Mouse (Mus musculus) lung, adult 2 months (tissue): ENCODE data around the gene Asprv1.

Source experiments
- CTCF ChIP-seq: fragments of 200-500 bp; IDR thresholded peaks from 2 replicates; pipeline ENCODE4 v1.5.1; 2011; ENCODE audit warnings: mild to moderate bottlenecking, low read length, control low read depth; ENCODE audit not compliant: insufficient read depth
- POLR2A ChIP-seq: fragments of 200-500 bp; IDR thresholded peaks from 2 replicates; pipeline ENCODE4 v1.6.1; 2011; ENCODE audit warnings: low read depth, mild to moderate bottlenecking, control low read depth, low read length, borderline replicate concordance; ENCODE audit errors: extremely low read depth

DNA sequence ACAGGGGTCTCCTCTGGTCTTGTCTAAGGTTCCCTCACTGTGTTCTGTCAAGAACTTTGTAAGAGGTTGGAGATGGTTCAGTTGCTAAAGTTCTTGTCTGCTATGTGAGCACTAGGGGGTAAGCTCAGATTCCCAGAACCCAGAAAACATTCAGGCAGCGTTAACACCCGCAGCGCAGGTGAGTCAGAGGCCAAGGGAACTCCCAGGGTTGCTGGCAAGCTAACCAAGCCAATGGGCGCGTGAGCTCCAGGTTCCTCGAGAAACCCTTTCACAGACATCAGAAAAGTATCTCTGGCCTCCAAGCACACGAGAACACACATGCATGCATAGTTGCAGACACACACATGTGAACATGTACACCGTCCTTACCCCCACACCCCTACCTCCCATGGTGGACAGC lies 12.8 kb downstream of the Asprv1 start:
- TF ChIP-seq CTCF (no peak), POLR2A (no peak)
